Mouse (Mus musculus): ENCODE data around the gene Gm10318. TPM values are rescaled to one million over a fixed set of nuclear protein-coding genes. Genes with fewer than 3 reads are reported as not detected.

Gene Gm10318
- polyA plus RNA-seq (2016; fragmentation: Nextera tagmentation; extraction: Ambion mirVana), result not detected in 2 replicates

GRCm38 (mm10) chr10:77852559-77852958, at the start of gene Gm10318:
Gene Gm10318, plus strand, starts transcription at chr10:77852859.
- Histone ChIP-seq H3K4me3 (no peak within 1 kb of the TSS), H3K36me3 (no peaks in the 10 kb centered on the region), H3K27me3 (replicated peaks) (no peaks in the 10 kb centered on the region), H3K9ac (no peak within 1 kb of the TSS), H3K4me1 (no peaks in the 10 kb centered on the region), H3K4me2 (replicated peaks) (no peak within 1 kb of the TSS), H3K27ac (no peak within 1 kb of the TSS), H3K9me3 (no peaks in the 10 kb centered on the region)
- ATAC-seq (ENCODE audit: low FRiP score, low read depth), result no peak
- 68% methylated on average over 9 of the region's 9 CpGs for WGBS

GRCm38 (mm10) chr10:77804095-77804494, 48.6 kb upstream of the Gm10318 start:
- no peak for ATAC-seq (ENCODE audit: low FRiP score, low read depth)
- H3K4me2 ChIP-seq (replicated peaks), result no peak overlapping the region
- no peak overlapping the region for H3K27ac ChIP-seq
- H3K4me1 ChIP-seq, result 0 out of 2 replicates have a peak, but pooled peaks cover 2% of the 10 kb centered on the region
- H3K4me3 ChIP-seq, result no peak overlapping the region
- no peaks in the 10 kb centered on the region for H3K36me3 ChIP-seq
- no peaks in the 10 kb centered on the region for H3K9me3 ChIP-seq
- WGBS, result 83% methylated on average over 3 of the region's 3 CpGs
- no peak overlapping the region for H3K9ac ChIP-seq
- no peaks in the 10 kb centered on the region for H3K27me3 ChIP-seq (replicated peaks)

- Histone ChIP-seq H3K27me3 (replicated peaks) (no peaks in the 10 kb centered on the region), H3K4me3 (no peak within 1 kb of the TSS), H3K4me1 (no peaks in the 10 kb centered on the region), H3K27ac (no peak within 1 kb of the TSS), H3K36me3 (no peaks in the 10 kb centered on the region), H3K4me2 (replicated peaks) (no peak within 1 kb of the TSS), H3K9ac (no peak within 1 kb of the TSS), H3K9me3 (no peaks in the 10 kb centered on the region)
- 74% methylated on average over 5 of the region's 5 CpGs for WGBS
- no peak for ATAC-seq (ENCODE audit: low FRiP score, low read depth)
Observed at GRCm38 (mm10) chr10:77811743-77812142, 40.9 kb upstream of the Gm10318 start, which contains the start of gene Gm9507. Gene Gm9507, minus strand, starts transcription at chr10:77811843.

DNA sequence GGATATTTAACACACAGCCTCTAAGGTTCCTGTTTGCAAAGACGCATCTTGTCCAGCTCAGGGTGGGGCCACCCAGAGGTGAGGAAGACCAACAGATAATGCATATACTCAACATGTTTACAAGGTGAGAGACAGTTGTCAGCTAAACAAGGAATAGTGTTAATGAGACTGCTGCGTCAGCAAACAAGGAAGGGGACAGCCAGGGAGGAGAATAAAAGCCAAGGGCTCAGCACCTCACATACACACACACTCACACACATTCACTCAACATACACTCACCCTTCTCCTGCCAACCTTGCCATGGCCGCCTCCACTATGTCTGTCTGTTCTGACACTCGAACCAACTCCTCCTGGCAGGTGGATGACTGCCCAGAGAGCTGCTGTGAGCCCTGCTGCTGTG, 38.3 kb upstream of the Gm10318 start, which contains the start of gene Gm2696:
TSS of gene Gm2696 (plus strand) at position 301 of the 400 bp plus-strand sequence.
- Histone ChIP-seq H3K27ac (no peak within 1 kb of the TSS), H3K9ac (no peak within 1 kb of the TSS), H3K36me3 (no peaks in the 10 kb centered on the region), H3K4me1 (no peaks in the 10 kb centered on the region), H3K27me3 (replicated peaks) (no peaks in the 10 kb centered on the region), H3K4me2 (replicated peaks) (no peak within 1 kb of the TSS), H3K4me3 (no peak within 1 kb of the TSS), H3K9me3 (no peaks in the 10 kb centered on the region)
- WGBS, result 63% methylated on average over 4 of the region's 4 CpGs
- ATAC-seq (ENCODE audit: low FRiP score, low read depth), result no peak

GRCm38 (mm10) chr10:77815514-77815913, 37.1 kb upstream of the Gm10318 start:
- 38% methylated on average over 5 of the region's 5 CpGs for WGBS
- ATAC-seq (ENCODE audit: low FRiP score, low read depth), result no peak
- no peak overlapping the region for H3K4me3 ChIP-seq
- H3K9ac ChIP-seq, result no peak overlapping the region
- no peak overlapping the region for H3K4me2 ChIP-seq (replicated peaks)
- no peak overlapping the region for H3K27ac ChIP-seq
- no peaks in the 10 kb centered on the region for H3K9me3 ChIP-seq
- no peaks in the 10 kb centered on the region for H3K4me1 ChIP-seq
- H3K36me3 ChIP-seq, result no peaks in the 10 kb centered on the region
- H3K27me3 ChIP-seq (replicated peaks), result no peaks in the 10 kb centered on the region

GRCm38 (mm10) chr10:77818523-77818922, 34.1 kb upstream of the Gm10318 start:
- WGBS, result 95% methylated on average over 4 of the region's 4 CpGs
- no peaks in the 10 kb centered on the region for H3K4me1 ChIP-seq
- no peak overlapping the region for H3K4me2 ChIP-seq (replicated peaks)
- H3K36me3 ChIP-seq, result no peaks in the 10 kb centered on the region
- H3K9ac ChIP-seq, result no peak overlapping the region
- no peak overlapping the region for H3K4me3 ChIP-seq
- H3K27ac ChIP-seq, result no peak overlapping the region
- ATAC-seq (ENCODE audit: low FRiP score, low read depth), result no peak
- H3K9me3 ChIP-seq, result no peaks in the 10 kb centered on the region
- H3K27me3 ChIP-seq (replicated peaks), result no peaks in the 10 kb centered on the region

DNA sequence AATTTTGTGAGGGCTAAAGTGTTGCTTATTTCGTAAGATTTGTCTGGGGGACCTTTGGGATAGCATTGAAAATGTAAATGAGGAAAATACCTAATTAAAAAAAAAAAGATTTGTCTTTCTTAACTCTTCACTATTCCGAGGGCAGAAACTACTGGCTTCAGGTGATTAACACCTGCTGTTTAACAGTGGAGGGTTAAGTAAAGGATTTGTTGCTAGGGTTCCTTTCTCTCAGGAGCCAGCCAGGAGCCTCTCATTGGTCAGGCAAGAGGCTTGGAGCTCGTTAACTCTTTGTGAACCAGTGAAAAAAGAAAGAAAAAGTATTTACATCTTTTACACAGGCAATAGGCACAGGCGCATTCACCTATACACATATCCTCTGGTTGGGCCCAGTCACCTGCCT, 33.5 kb upstream of the Gm10318 start:
- no peaks in the 10 kb centered on the region for H3K4me1 ChIP-seq
- no peak overlapping the region for H3K4me2 ChIP-seq (replicated peaks)
- H3K9me3 ChIP-seq, result no peaks in the 10 kb centered on the region
- H3K36me3 ChIP-seq, result no peaks in the 10 kb centered on the region
- no peak overlapping the region for H3K4me3 ChIP-seq
- no peak overlapping the region for H3K9ac ChIP-seq
- no peak for ATAC-seq (ENCODE audit: low FRiP score, low read depth)
- no peak overlapping the region for H3K27ac ChIP-seq
- 43% methylated on average over 4 of the region's 4 CpGs for WGBS
- no peaks in the 10 kb centered on the region for H3K27me3 ChIP-seq (replicated peaks)

GRCm38 (mm10) chr10:77826951-77827350, 25.7 kb upstream of the Gm10318 start, which contains the start of gene Krtap10-4:
Gene Krtap10-4, minus strand, starts transcription at chr10:77827095.
- Histone ChIP-seq H3K4me2 (replicated peaks) (no peak within 1 kb of the TSS), H3K4me3 (no peak within 1 kb of the TSS), H3K27me3 (replicated peaks) (no peaks in the 10 kb centered on the region), H3K4me1 (no peaks in the 10 kb centered on the region), H3K9me3 (no peaks in the 10 kb centered on the region; the same call in 1 of the 2 replicates), H3K36me3 (no peaks in the 10 kb centered on the region), H3K9ac (no peak within 1 kb of the TSS), H3K27ac (no peak within 1 kb of the TSS)
- ATAC-seq (ENCODE audit: low FRiP score, low read depth), result no peak
- 81% methylated on average over 6 of the region's 6 CpGs for WGBS

GRCm38 (mm10) chr10:77835647-77836046, 17.0 kb upstream of the Gm10318 start, which contains the start of gene Krtap10-10:
Gene Krtap10-10, plus strand, starts transcription at chr10:77835947.
- ATAC-seq (ENCODE audit: low FRiP score, low read depth), result no peak
- no peak within 1 kb of the TSS for H3K4me3 ChIP-seq
- no peaks in the 10 kb centered on the region for H3K36me3 ChIP-seq
- H3K9me3 ChIP-seq, result no peaks in the 10 kb centered on the region
- 73% methylated on average over 9 of the region's 9 CpGs for WGBS
- H3K27ac ChIP-seq, result no peak within 1 kb of the TSS
- H3K9ac ChIP-seq, result no peak within 1 kb of the TSS
- no peaks in the 10 kb centered on the region for H3K27me3 ChIP-seq (replicated peaks)
- no peak within 1 kb of the TSS for H3K4me2 ChIP-seq (replicated peaks)
- no peaks in the 10 kb centered on the region for H3K4me1 ChIP-seq

GRCm38 (mm10) chr10:77839006-77839405, 13.7 kb upstream of the Gm10318 start:
- no peak overlapping the region for H3K27ac ChIP-seq
- no peak overlapping the region for H3K4me3 ChIP-seq
- no peaks in the 10 kb centered on the region for H3K27me3 ChIP-seq (replicated peaks)
- no peak overlapping the region for H3K4me2 ChIP-seq (replicated peaks)
- no peak overlapping the region for H3K9ac ChIP-seq
- 0 out of 2 replicates have a peak, but pooled peaks cover 2% of the 10 kb centered on the region for H3K9me3 ChIP-seq
- WGBS, result 84% methylated on average over 6 of the region's 6 CpGs
- H3K4me1 ChIP-seq, result no peaks in the 10 kb centered on the region
- no peak for ATAC-seq (ENCODE audit: low FRiP score, low read depth)
- H3K36me3 ChIP-seq, result no peaks in the 10 kb centered on the region

DNA sequence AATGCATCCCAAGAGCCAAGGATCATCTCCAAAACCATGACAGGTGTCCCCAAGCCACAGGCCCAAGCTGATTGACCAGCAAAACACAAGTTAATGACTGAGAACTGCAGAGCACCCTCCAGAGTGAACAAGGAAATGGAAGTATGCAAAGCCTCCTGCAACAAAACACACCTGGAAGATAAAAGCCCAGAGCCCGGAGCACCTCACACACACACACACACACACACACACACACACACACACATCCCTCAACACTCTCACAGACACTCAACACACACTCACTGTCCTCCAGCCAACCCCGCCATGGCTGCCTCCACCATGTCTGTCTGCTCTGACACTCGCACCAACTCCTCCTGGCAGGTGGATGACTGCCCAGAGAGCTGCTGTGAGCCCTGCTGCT, 6.2 kb upstream of the Gm10318 start, which contains the start of gene Gm36176:
TSS of gene Gm36176 (plus strand) at position 301 of the 400 bp plus-strand sequence.
- H3K4me2 ChIP-seq (replicated peaks), result no peak within 1 kb of the TSS
- H3K9me3 ChIP-seq, result 0 out of 2 replicates have a peak, but pooled peaks cover 6% of the 10 kb centered on the region
- no peak for ATAC-seq (ENCODE audit: low FRiP score, low read depth)
- H3K4me3 ChIP-seq, result no peak within 1 kb of the TSS
- WGBS, result 58% methylated on average over 3 of the region's 3 CpGs
- H3K36me3 ChIP-seq, result no peaks in the 10 kb centered on the region
- H3K27ac ChIP-seq, result no peak within 1 kb of the TSS
- H3K9ac ChIP-seq, result no peak within 1 kb of the TSS
- H3K27me3 ChIP-seq (replicated peaks), result no peaks in the 10 kb centered on the region
- no peaks in the 10 kb centered on the region for H3K4me1 ChIP-seq

- Histone ChIP-seq H3K4me1 (no peaks in the 10 kb centered on the region), H3K27ac (no peak overlapping the region), H3K9ac (no peak overlapping the region), H3K9me3 (0 out of 2 replicates have a peak, but pooled peaks cover 6% of the 10 kb centered on the region), H3K36me3 (no peaks in the 10 kb centered on the region), H3K4me3 (no peak overlapping the region), H3K4me2 (replicated peaks) (no peak overlapping the region), H3K27me3 (replicated peaks) (no peaks in the 10 kb centered on the region)
- ATAC-seq (ENCODE audit: low FRiP score, low read depth), result no peak
- WGBS, result 21% methylated on average over 2 of the region's 2 CpGs
Observed at GRCm38 (mm10) chr10:77846961-77847360, 5.7 kb upstream of the Gm10318 start.

DNA sequence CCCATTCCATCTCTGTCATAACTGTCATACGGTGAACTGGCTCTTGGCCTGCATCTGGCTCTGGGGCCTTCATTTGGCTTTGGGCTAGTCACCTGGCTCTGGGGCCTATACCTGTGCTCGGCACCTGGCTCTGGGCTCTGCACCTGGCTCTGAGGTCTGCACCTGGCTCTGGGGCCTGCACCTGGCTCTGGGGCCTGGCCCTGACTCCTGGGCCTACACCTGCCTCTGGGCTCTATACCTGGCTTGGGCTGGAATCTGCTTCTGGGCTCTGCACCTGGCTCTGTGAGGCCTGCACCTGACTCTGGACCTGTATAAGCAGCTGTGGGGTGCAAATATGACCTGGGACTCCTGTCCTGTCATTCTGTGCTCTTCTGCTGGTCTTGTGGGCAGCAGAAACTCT, 5.1 kb upstream of the Gm10318 start:
- Histone ChIP-seq H3K4me2 (replicated peaks) (no peak overlapping the region), H3K4me1 (no peaks in the 10 kb centered on the region)

More for the DNA sequence above, 5.1 kb upstream of the Gm10318 start:
- no peaks in the 10 kb centered on the region for H3K27me3 ChIP-seq (replicated peaks)
- H3K9me3 ChIP-seq, result 0 out of 2 replicates have a peak, but pooled peaks cover 6% of the 10 kb centered on the region
- H3K36me3 ChIP-seq, result no peaks in the 10 kb centered on the region
- WGBS, result 91% methylated on average over 2 of the region's 2 CpGs
- no peak for ATAC-seq (ENCODE audit: low FRiP score, low read depth)
- no peak overlapping the region for H3K4me3 ChIP-seq
- no peak overlapping the region for H3K27ac ChIP-seq
- no peak overlapping the region for H3K9ac ChIP-seq

All from neural tube, embryonic 12.5 days (tissue).